Mouse (Mus musculus): ENCODE data around the gene Ndufaf3.

Ndufaf3 gene

GRCm38 (mm10) chr9:108540846-108541245 is 26.4 kb downstream of the Ndufaf3 start:
- in situ Hi-C loops (cut with MboI; ENCODE audit: low pct_unique_long_range_greater_than_20kb in 1 of 2, low sequenced_read_pairs in 2 of 2, unreplicated experiment in 1 of 2): loop anchor here in 1 of 2 experiments (25.0 kb wide), 1 partner anchor 779 kb away; the partner anchor contains the start of gene Rbm5

DNA sequence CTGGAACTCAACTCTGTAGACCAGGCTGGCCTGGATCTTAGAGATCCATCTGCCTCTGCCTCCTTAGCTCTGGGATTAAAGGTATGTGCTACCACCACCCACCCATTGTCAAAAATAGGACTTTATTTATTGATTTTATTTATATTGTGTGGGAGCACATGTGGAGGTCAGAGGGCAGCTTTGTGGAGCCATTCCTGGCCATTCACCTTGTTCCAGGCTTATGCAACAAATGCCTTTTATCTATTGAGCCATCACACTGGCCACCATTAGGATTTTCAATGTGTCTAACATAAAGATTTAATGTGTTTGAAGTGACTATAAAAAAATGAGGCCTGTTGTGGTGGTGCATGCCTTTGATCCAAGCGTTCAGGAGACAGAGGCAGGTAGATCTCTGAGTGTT is 35.7 kb downstream of the Ndufaf3 start:
- in situ Hi-C loops (cut with MboI; ENCODE audit: low pct_unique_long_range_greater_than_20kb in 1 of 2, low sequenced_read_pairs in 2 of 2, unreplicated experiment in 1 of 2): loop anchor here in 1 of 2 experiments (25.0 kb wide), 1 partner anchor 769 kb away; the partner anchor contains the start of gene Rbm5

DNA sequence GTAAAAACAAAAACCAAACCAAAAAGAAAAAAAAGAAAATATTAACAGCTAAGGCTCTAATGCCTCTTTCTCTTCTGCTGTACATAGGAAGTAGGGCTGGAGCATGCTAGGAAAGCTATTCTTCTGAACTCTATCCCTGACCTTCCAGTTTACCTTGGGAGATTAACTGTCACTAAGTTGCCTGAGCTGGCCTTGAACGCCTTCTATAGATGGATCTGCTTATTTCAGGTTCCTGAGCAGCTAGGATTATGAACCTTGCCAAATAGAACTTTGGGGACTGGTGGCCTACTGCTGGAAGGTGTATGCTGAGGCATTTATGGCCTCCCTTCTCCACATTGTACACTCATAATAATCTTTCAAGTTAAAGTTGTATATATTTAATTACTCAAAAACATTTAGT is 36.3 kb downstream of the Ndufaf3 start:
- in situ Hi-C loops (cut with MboI; ENCODE audit: low pct_unique_long_range_greater_than_20kb in 1 of 2, low sequenced_read_pairs in 2 of 2, unreplicated experiment in 1 of 2): loop anchor here in 1 of 2 experiments (25.0 kb wide), 1 partner anchor 769 kb away; the partner anchor contains the start of gene Rbm5

GRCm38 (mm10) chr9:108525400-108525799 is 41.8 kb downstream of the Ndufaf3 start:
- in situ Hi-C loops (cut with MboI; ENCODE audit: low pct_unique_long_range_greater_than_20kb in 1 of 2, low sequenced_read_pairs in 2 of 2, unreplicated experiment in 1 of 2): loop anchor here in 1 of 2 experiments (25.0 kb wide), 1 partner anchor 763 kb away; the partner anchor contains the start of gene Rbm5

GRCm38 (mm10) chr9:108523341-108523740 is 43.9 kb downstream of the Ndufaf3 start:
- in situ Hi-C loops (cut with MboI; ENCODE audit: low pct_unique_long_range_greater_than_20kb in 1 of 2, low sequenced_read_pairs in 2 of 2, unreplicated experiment in 1 of 2): no loop called here

DNA sequence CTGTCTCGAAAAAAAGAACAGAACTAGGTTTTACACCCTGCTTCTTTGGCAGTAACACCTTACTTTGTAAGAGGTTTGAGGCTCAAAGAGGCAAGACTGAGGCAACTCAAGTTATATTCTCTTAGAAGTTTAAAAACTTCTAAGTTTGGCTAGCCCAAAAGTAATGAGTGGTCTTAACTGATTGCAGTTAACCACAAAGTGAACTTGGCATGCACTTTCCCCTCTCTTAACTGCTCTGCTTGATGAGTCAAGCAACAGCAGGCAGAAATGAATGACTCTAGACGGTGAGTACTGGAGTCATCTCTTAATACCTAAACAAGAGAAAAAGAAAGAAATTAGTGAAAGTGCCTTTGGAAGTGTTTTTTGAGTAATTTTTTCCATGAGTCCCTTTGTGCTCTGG is 45.6 kb downstream of the Ndufaf3 start:
- in situ Hi-C loops (cut with MboI; ENCODE audit: low pct_unique_long_range_greater_than_20kb in 1 of 2, low sequenced_read_pairs in 2 of 2, unreplicated experiment in 1 of 2): no loop called here

GRCm38 (mm10) chr9:108517931-108518332 is 49.3 kb downstream of the Ndufaf3 start:
- in situ Hi-C loops (cut with MboI; ENCODE audit: low pct_unique_long_range_greater_than_20kb in 1 of 2, low sequenced_read_pairs in 2 of 2, unreplicated experiment in 1 of 2): no loop called here

- in situ Hi-C loops (cut with MboI; ENCODE audit: low pct_unique_long_range_greater_than_20kb in 1 of 2, low sequenced_read_pairs in 2 of 2, unreplicated experiment in 1 of 2): no loop called here
Measured at GRCm38 (mm10) chr9:108517253-108517930, 49.8 kb downstream of the Ndufaf3 start.

DNA sequence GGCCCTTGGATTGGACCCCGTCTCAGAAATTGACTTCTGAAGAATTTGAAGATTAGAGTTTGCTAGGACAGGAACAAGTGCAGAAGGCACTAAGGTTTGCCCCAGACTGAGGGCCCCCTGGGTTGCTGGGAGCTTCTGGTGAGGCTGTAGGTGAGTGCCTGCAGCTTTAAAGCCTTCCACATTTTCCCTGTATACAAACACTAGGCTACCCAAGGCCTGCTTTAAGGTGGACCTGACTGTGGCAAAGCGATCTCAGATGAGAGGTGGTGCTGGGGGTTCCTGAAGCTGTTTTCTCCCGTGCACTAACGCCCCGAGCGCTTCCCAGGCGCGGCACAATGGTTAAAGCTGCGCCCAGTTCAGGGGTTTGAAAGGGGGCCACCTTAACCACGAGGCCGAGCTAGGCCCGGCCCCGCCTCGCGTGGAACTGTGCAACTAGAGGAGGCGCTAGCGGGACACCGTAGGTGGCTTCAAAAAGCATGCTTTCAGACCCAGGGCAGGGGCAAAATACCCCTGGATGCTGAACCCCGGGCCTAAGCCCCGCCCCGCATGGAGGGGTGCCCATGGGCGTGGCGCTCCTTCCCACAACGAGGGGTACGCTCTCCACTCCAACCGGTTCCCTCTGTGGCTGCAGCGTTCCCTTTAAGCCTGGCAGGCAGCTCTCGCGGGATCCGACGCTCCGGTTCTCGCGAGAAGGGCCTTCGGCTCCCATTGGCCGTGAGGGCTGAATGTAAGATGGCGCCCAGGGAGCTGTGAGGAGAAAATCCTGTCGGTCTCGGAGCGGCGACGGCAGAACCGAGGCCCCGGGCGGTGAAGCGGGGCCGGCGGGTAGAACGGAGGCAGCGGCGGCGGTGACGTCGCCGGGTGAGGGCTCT is 50.6 kb downstream of the Ndufaf3 start, which contains the start of gene Qrich1:
TSS of gene Qrich1 (plus strand) at position 427 of the 872 bp plus-strand sequence.
- in situ Hi-C loops (cut with MboI; ENCODE audit: low pct_unique_long_range_greater_than_20kb in 1 of 2, low sequenced_read_pairs in 2 of 2, unreplicated experiment in 1 of 2): no loop called here
